Mouse (Mus musculus) c-Kit-negative CD71-positive TER-119-positive erythroid progenitor cells, embryonic 14.5 days (primary cell): ENCODE measurements around the gene Nxpe4.
"Not testable (repeated sequence)": the region's sequence is repeated elsewhere in the genome, so short reads cannot be mapped to it uniquely, and the experiment has no call there.

ENCODE experiments used
- DNase-seq: peaks from one replicate; pipeline ENCODE4 v3.0.0-alpha.2; 2013; ENCODE audit warnings: low read depth, low spot score

The Nxpe4 gene

DNA sequence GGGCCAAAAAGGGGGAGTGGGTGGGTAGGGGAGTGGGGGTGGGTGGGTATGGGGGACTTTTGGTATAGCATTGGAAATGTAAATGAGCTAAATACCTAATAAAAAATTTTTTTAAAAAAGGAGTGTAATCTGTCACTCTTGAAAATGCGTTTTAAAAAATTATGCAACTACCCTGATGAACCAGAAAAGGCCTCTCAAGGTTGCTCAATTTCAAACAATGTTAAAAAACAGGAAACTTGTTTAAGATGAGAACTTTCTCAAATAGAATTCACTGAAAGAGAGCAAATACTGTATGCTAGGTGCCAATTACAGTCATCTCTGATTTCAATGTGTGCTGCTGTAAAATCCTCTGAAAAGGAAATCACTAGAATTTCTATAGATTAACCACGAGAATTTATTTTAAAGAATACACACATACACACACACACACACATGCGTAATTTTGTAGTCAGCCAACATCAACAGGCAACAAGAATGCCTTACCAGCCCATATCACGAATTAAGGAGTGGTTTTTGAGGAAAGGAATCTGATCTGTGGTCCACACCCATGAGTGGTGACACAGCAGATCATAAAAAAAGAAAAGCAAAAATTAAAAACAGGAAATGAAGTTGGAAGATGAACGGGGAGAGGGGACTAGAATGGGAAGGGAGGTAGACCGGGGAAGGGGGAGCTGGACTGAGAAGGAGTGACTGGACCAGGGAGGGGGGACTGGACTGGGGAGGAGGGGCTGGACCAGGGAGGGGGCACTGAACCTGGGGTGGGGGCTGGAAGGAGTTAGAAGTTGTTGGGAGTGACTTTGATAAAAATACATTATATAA, 248.6 kb downstream of the Nxpe4 start:
- no peak for DNase-seq

DNA sequence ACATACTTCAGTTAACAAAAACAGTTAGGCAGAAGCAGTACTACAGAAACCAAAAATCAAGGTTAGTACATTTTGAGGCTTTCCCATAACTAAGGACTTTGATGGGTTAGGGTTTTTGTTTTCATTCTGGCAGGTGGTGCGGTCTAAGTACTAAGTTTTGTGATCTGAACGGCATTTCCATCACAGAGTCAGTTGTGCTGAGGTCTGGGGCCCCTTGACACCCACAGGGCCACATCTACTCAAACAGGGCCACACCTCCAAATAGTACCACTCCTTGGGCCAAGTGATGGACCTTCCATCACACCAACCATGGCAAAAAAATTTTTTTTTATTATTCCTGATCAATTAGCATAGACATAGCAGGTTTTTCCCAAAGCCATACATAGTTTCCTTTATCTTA, 251.8 kb downstream of the Nxpe4 start:
- no peak for DNase-seq

DNA sequence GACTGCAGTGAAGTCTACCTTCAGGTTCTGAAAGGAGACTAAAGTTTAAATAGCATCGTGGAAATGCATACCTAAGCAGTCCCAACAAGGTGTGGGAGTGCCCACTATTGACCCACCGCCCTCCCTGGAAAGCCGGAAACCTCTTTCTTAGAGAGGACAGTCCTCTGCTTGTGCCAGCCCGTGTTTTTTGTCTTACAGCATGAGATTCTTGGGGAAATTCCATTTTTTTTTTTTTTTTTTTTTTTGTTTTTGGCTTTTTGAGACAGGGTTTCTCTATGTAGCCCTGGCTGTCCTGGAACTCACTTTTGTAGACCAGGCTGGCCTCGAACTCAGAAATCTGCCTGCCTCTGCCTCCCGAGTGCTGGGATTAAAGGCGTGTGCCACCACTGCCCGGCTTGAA, 255.5 kb downstream of the Nxpe4 start:
- DNase-seq = not testable (repeated sequence)

DNA sequence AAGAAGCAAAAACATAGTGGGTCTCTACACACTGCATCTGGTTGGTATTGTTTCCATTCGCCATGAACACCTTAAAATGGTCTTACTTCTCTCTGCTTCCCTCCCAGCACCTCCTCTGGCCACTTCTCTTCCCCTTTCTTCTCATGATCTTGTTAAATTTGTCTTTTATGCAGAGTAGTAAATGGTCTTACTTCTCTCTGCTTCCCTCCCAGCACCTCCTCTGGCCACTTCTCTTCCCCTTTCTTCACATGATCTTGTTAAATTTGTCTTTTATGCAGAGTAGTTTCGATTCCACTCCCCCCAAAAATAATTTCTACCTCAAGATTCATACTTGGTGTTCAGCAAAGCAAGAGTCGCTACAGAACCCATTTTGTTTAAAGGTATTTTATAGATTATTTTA, 256.2 kb downstream of the Nxpe4 start:
- DNase-seq = no peak

DNA sequence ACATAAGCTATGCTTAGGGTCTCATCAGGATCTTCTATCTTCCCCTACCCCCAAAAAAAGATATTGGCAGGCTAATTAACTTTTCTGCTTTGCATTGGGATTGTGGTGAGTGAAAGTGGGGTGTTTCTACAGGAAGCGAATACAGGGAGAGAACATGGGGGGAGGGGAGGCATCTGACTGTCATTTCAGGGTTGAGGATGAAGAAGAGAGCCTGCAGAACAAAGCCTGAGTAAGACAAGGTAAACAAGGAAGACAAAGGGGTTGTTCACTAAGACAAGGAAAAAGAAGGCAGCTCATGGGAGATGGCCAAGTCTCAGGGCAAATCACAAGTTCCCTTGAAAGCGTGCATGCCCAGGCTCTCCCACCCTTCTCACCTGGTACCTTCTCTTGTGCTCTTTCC, 256.6 kb downstream of the Nxpe4 start:
- no peak for DNase-seq

DNA sequence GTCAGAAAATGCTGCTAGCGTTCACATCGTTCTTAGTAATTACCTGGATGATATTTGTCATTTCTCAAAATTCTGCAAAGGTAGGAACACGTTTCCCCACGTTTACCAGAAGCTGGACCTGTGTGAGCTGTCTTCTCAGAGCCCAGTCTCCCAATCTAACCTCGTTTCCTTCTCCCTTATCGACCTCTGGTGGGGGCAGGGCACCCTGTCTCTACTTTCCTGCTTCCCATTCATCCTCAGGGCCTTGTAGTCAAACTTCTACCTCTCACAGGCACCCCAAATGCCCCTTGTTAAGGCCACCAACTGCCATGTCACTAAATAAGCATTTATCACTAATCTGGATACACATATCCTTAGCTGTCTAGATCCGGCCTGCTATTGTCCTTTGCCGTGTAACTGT, 257.0 kb downstream of the Nxpe4 start:
- DNase-seq = no peak

DNA sequence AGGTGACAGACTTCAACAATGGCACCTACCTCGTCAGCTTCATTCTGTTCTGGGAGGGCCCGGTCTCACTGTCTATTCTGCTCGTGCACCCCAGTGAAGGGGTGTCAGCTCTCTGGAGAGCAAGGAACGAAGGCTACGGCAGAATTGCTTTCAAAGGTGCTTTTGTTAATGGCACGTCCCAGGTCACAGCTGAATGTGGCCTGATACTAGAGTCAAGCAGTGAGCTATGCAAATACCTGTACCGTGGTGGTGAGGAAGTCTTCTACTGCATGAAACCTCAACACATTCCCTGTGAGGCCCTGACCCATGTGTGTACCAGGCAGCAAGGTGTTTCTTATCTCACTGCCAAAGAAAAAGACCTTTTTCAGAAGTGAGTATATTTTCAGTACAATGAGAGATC, 258.6 kb downstream of the Nxpe4 start:
- no peak for DNase-seq

DNA sequence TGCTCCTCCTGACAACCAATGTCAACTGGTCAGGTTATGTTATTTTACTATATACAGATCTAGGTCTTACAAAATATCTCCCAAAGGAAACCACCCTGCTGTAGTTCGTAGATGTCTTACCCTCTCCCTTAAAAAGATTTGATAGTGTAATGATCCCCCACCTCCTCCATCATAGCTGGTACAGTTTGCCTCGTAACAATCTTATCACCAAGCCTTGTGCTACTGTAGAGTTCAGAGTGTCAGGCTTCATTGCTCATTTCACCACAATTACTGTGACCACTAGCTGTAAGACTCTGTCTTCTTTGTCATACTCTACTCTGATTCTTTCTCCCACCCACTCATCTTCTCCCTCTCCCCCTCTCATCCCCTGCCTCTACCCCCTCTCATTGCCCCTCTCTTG, 259.2 kb downstream of the Nxpe4 start:
- DNase-seq = no peak

DNA sequence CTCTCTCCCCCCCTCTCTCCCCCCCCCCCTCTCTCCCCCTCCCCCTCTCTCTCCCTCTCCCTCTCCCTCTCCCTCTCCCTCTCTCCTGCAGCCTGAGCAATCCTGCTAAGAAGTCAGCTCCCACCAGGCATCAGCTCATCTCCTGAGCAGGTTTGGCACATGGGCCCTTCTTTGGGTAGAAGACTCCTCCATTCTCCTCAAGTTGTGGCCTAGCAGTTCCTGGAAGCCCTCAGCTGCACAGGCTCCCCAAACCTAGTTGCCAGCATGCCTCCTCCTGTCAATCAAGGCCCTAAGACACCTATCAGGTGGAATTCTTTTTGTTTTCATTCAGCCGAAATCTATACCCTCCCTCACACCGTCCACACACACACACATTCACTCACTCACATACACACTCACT, 259.7 kb downstream of the Nxpe4 start:
- DNase-seq = no peak

DNA sequence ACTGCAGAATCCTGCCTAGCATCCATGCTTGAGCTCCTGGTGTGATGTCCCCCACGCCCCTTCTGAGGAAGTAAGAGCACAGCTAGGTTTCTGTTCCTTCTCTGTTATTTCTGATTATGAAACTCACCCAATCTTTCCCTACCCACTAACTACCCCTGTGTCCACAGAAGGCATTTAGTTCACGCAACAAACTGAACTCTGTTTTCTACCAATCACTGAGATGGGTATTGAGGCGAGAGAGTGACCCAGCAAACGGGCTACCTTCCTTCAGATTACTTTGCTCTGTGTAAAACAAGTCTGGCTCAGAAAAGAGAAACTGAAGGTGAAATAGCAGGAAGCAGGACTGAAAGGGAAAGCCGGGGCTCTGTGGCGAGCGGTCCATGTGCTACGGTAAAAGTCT, 260.6 kb downstream of the Nxpe4 start:
- no peak for DNase-seq

DNA sequence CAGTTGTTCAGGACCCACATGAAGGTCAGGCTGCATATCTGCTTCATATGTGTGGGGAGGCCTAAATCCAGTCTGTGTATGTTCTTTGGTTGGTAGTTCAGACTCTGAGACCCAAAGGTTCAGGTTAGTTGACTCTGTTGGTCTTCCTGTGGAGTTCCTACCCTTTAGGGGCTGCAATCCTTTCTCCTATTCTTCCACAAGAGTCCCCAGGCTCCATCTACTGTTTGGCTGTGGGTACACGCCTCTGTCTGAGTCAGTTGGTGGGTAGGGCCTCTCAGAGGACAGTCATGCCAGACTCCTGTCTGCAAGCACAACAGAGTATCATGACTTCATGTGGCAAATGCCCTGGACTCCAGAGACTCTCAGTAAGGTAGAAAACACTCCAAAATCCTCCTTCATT, 261.4 kb downstream of the Nxpe4 start:
- no peak for DNase-seq

DNA sequence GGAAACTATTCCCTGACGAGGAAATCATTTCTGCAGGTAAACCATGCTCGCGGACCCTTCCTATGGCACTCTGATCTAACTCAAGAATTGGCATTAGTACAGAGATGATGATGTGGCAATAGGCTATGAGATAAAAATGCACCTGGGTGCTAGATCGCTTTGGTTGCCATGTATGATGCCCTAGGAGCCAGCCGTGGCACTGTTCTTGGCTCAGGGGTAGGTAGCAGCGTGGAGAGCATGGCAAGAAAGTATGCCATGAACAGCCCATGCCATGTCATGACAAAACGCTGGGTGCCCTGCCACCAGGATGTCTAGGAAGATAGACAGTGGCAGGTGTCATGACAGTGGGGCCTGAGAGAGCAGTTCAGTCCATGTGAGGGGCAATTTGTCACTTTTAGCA, 265.4 kb downstream of the Nxpe4 start:
- no peak for DNase-seq

DNA sequence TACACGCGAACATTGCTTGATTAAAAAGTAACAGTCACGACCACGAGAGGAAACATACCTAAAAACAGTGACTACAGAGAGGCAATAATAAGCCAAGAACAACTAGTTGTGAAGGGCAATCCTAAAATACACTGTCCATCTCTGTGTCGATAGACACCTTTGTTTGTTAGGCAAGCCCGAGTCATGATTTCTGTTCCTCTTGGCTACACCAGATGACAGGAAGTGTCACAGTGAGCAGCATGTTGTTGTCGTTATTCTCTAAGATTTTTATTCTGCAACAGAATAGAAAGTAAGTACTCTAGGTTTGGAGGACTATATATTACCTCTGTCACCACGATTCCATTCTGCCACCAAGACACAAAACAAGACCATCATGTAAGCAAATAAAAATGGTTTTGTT, 270.6 kb downstream of the Nxpe4 start:
- no peak for DNase-seq

DNA sequence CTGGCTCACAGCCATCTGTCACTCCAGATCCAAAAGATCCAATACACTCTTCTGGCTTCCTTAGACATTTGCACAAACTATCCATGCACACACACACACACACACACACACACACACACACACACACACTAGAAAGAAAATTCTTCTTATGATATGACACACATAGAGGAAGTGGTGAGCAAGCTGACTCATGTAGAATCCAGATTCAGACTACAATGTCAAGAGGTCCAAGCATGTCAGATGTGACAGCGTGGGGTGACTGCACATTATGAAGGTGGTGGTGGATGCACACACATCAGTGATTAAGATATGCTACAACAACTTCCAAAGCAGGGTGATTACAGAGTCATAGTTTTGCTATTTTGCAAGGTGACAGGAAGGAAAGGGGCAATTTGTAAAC, 282.1 kb downstream of the Nxpe4 start:
- no peak for DNase-seq

DNA sequence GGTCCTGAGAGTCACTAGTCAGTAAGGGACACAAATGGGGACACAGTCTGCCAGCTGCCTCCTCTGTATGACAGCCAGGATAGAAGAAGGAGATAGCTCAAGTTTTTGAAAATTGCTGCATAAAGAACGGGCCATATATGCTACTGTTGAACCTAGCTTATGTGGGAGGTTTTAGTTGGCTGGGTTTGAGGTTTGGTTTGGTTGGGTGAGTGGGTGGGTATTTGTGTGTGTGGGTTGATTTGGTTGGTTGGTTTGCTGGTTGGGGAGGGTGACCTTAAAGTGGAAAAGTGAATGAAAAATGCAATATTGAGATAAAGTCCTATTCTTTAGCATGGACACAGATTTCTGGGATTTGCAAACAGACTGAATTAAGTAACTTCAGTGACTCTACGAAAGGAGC, 283.0 kb downstream of the Nxpe4 start:
- DNase-seq = no peak

DNA sequence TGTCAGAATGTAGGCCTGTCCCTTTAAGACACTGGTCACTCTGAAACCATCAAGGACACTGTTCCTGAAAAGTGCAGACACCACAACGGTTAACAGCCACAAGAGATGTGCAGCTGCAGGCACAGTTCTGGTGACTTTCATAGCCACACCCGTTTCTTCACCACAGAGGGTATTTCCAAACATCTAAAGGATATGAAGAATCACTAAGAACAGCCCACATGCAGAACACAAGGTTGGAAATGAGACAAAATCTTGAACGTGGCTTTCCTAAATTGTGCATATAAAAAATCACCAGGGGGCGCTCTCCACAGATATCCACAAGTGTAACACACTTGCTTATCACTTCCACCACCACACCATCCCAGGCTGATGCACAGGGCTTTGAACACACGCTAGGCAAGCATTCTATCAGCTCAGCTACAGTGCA, 286.0 kb downstream of the Nxpe4 start:
- peak; percentile 32 for DNase-seq
